ENCODE assay signal across 15 mouse cellular contexts in the genomic region with DNA sequence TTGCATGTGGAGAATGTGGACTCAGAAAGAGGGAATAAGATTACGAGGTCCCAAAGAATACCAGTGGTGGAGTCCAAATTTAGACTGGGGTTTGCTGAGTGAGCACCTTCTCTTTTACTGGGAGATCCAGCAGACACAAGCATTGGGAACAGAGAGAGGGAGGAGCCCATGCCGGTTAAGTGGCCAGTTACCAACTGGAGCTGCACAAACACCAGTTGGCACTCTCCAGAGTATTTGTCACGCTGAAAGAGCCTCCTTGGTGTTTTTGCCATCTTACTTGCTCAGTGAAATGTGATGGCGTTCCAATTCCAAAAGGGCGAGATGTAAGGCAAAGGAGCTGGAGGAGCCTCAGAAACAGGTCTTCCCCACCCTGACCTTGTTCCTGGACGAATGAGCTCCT.
DNase-seq lines count a peak whose midpoint lies in the region; ATAC-seq lines count a peak whose summit lies in the region.
"Had no signal": no experiment of that assay in that cellular context is flagged by ENCODE, and none has a peak within 500 bp of the region (broad histone marks: within the 10 kb centered on the region; RNA-seq: fewer than 3 reads in every experiment).

No protein-coding gene starts in this region.

- intact Hi-C loops in gastrocnemius, postnatal 14 days (cut with DNase I; ENCODE audit: low total_unique reads) = no loop called here
- intact Hi-C loops in left cerebral cortex, postnatal 4 days (cut with DNase I) = no loop called here
- intact Hi-C loops in left cerebral cortex, postnatal 14 days (cut with DNase I) = no loop called here

- DNase-seq in cerebellum, postnatal 4 days (ENCODE audit: low spot score in 2 of 2) = no peak
- DNase-seq in gastrocnemius, postnatal 25 days = peak; percentile 44
- no peak for DNase-seq in gastrocnemius, postnatal 14 days
- peak; percentile 17 for DNase-seq in left cerebral cortex, postnatal 4 days
- no peak for DNase-seq in left cerebral cortex, postnatal 14 days (ENCODE audit: low spot score in 2 of 2)
- no peak for DNase-seq in kidney, adult 9 months
- DNase-seq in liver = no peak
- DNase-seq: adrenal gland, postnatal 14 days; embryo, embryonic 11 days; heart, postnatal 36 days; kidney, adult 2 months; kidney, postnatal 10 days; lung, embryonic 14.5 days; right cerebral cortex, postnatal 14 days had no signal

- peak; percentile 49; the same call in 1 of the 2 replicates for ATAC-seq in cerebellum, adult (ENCODE audit: insufficient number of reproducible peaks, low FRiP score, low TSS enrichment)

Comparison
In these comparisons a context has a peak if more than half of its experiments do, and no peak if none do; other contexts are left out.
1. DNase-seq: peak in gastrocnemius, postnatal 25 days (single experiment) and left cerebral cortex, postnatal 4 days (single experiment); none in cerebellum, postnatal 4 days (0 of 2), gastrocnemius, postnatal 14 days (single experiment), left cerebral cortex, postnatal 14 days (0 of 2), kidney, adult 9 months (single experiment) and liver (single experiment).